Mouse (Mus musculus) hindbrain, embryonic 14.5 days (tissue): ENCODE measurements at regions not wholly inside any gene's neighbourhood (a gene's known extent, or its start where the extent isn't known, plus 50 kb on each side); places are given as distances from the start of the nearest gene placed in this dataset.

Experiments
- ATAC-seq: fragments of 200-750 bp; cut with Nextera tagmentation; 2 replicates; pipeline ENCODE4 v1.8.0; 2017; ENCODE audit warnings: moderate number of reproducible peaks, mild to moderate bottlenecking, moderate TSS enrichment, moderate library complexity; ENCODE audit not compliant: low FRiP score
- DNase-seq: peaks from one replicate; pipeline ENCODE4 v3.0.0-alpha.2; 2015; ENCODE audit warnings: low spot score
- H3K27ac ChIP-seq: fragments of 300-500 bp; sonication (generic); 2 replicates; pipeline ENCODE4 v1.5.1; 2014; ENCODE audit warnings: mild to moderate bottlenecking, moderate library complexity
- H3K27me3 ChIP-seq: fragments of 300-500 bp; sonication (generic); 2 replicates; pipeline ENCODE4 v1.6.1; 2014; ENCODE audit warnings: mild to moderate bottlenecking, low read length, mixed read lengths; ENCODE audit not compliant: control insufficient read depth, insufficient read depth
- H3K36me3 ChIP-seq: fragments of 300-500 bp; sonication (generic); replicated peaks from 2 replicates; pipeline ENCODE4 v1.6.1; 2014; ENCODE audit not compliant: control insufficient read depth, insufficient read depth
- H3K4me1 ChIP-seq: fragments of 300-500 bp; sonication (generic); replicated peaks from 2 replicates; pipeline ENCODE4 v1.6.1; 2014; ENCODE audit warnings: antibody characterized with exemption, low read length, mixed read lengths; ENCODE audit not compliant: control insufficient read depth, insufficient read depth
- H3K4me2 ChIP-seq: fragments of 300-500 bp; sonication (generic); replicated peaks from 2 replicates; pipeline ENCODE4 v1.6.1; 2014; ENCODE audit warnings: mild to moderate bottlenecking, moderate library complexity
- H3K4me3 ChIP-seq: fragments of 300-500 bp; sonication (generic); replicated peaks from 2 replicates; pipeline ENCODE4 v1.5.1; 2014; ENCODE audit warnings: mild to moderate bottlenecking, low read length
- H3K9ac ChIP-seq: fragments of 300-500 bp; sonication (generic); 2 replicates; pipeline ENCODE4 v1.6.1; 2014
- H3K9me3 ChIP-seq: fragments of 300-500 bp; sonication (generic); 2 replicates; pipeline ENCODE4 v1.6.1; 2016; ENCODE audit warnings: low read length; ENCODE audit not compliant: control insufficient read depth
- WGBS: fragments of 180-500 bp; shearing (Covaris S2); extraction: QIAGEN DNeasy Blood & Tissue Kit; methylation state at CpG from one replicate; pipeline ENCODE4 v1.1.7; 2014; 5-methylcytosine and 5-hydroxymethylcytosine counted together

DNA sequence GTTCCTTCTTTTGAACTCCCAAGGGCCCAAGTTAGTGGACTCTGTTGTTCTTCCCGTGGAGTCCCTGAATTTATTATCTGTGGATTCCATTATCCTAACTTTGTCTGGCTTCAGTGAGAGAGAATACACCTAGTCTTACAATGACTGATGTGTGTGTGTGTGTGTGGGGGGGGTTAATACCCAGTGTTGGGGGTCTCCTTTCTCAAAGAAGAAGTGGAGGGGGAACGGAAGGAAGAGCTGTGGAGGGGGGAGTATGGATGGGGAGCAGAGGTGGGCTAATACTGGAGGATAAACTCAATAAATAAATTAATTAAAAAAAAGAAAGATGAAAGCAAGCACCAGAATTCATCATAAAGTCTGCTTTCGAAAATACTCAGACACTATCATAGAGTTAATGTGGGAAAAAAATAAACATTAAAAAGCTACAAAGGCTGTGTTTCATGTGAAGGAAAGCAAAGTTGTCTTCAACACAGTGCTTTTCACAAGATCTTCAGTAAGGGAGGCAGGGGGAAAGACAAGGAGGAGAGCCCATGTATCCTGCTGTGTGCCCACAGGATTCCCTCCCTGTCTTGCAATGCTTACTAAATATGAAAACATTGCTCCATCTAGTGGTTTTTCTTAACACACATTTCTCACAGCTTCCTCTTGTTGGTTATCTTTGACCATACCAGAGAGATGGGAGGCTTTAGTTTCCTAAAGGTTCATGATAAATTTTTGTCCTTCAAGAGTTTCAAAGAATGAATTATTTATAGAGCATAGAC lies 173.4 kb upstream of the A1bg start:
- Histone ChIP-seq H3K4me2 (no peak overlapping the region), H3K9me3 (no peaks in the 10 kb centered on the region), H3K36me3 (no peaks in the 10 kb centered on the region), H3K4me1 (no peaks in the 10 kb centered on the region), H3K4me3 (no peak overlapping the region), H3K27me3 (no peaks in the 10 kb centered on the region), H3K9ac (no peak overlapping the region), H3K27ac (no peak overlapping the region)
- ATAC-seq, result peak; percentile 79
- DNase-seq, result peak; percentile 82
- 51% methylated on average over 3 of the region's 3 CpGs for whole genome bisulfite sequencing

GRCm38 (mm10) chr15:61055017-61055609 lies 132.3 kb upstream of the A1bg start:
- peaks cover 7% of the 10 kb centered on the region; the same call in 1 of the 2 replicates for H3K4me1 ChIP-seq
- 41% methylated on average over 7 of the region's 7 CpGs for WGBS
- H3K4me3 ChIP-seq, result no peak overlapping the region
- H3K4me2 ChIP-seq, result no peak overlapping the region
- H3K9me3 ChIP-seq, result no peaks in the 10 kb centered on the region
- H3K36me3 ChIP-seq, result no peaks in the 10 kb centered on the region
- H3K9ac ChIP-seq, result no peak overlapping the region
- H3K27ac ChIP-seq, result no peak overlapping the region; the same call in 1 of the 2 replicates
- DNase-seq (no peak), ATAC-seq (peak; percentile 83)
- no peaks in the 10 kb centered on the region for H3K27me3 ChIP-seq

GRCm38 (mm10) chr15:61051363-61051762 lies 128.6 kb upstream of the A1bg start:
- H3K9ac ChIP-seq, result no peak overlapping the region
- H3K36me3 ChIP-seq, result no peaks in the 10 kb centered on the region
- H3K4me1 ChIP-seq, result peaks cover 7% of the 10 kb centered on the region; the same call in 1 of the 2 replicates
- H3K4me3 ChIP-seq, result no peak overlapping the region
- no peak overlapping the region for H3K4me2 ChIP-seq
- WGBS, result 46% methylated on average over 4 of the region's 4 CpGs
- no peak for DNase-seq
- ATAC-seq, result no peak
- H3K27me3 ChIP-seq, result no peaks in the 10 kb centered on the region
- no peaks in the 10 kb centered on the region for H3K9me3 ChIP-seq
- no peak overlapping the region for H3K27ac ChIP-seq

GRCm38 (mm10) chr15:61009509-61009908 lies 86.7 kb upstream of the A1bg start:
- H3K27ac ChIP-seq, result no peak overlapping the region
- no peaks in the 10 kb centered on the region for H3K27me3 ChIP-seq
- no peak overlapping the region for H3K4me2 ChIP-seq
- ATAC-seq (no peak), DNase-seq (no peak)
- H3K9me3 ChIP-seq, result no peaks in the 10 kb centered on the region; the same call in 1 of the 2 replicates
- H3K9ac ChIP-seq, result no peak overlapping the region
- no peak overlapping the region for H3K4me3 ChIP-seq
- 51% methylated on average over 3 of the region's 3 CpGs for WGBS
- H3K36me3 ChIP-seq, result no peaks in the 10 kb centered on the region
- no peaks in the 10 kb centered on the region for H3K4me1 ChIP-seq

DNA sequence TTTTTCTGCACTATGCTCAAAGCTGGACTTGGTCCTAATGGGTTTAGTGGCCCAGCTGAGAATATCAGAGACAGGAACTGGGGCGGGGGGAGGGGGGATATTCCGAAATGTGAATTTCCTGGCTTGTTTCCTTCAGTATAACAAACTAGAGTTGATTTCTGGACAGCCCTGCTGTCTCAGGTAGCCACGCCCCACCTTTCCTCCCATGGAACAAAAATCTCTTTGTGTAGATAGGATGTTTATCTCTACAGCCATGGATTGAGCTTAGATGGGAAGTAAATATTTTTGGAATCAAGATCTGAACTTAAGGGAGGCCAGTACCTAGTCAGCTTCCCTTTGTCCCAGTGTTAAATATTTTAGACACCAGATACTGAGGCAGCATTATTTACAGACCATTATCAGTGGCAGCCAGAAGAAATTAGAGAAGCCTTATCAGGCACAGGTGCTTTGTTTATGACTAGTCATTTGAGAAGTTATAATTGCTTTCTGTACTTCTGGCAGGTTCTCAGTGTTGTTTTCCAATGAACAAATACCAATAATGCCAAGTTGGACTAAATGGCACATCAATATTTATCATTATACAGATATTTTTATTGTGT lies 84.7 kb upstream of the A1bg start:
- 87% methylated on average over 3 of the region's 3 CpGs for WGBS
- DNase-seq, result no peak
- no peak overlapping the region for H3K27ac ChIP-seq

GRCm38 (mm10) chr15:61006608-61007007 lies 83.8 kb upstream of the A1bg start:
- Histone ChIP-seq H3K4me2 (no peak overlapping the region), H3K9ac (no peak overlapping the region), H3K4me3 (no peak overlapping the region), H3K4me1 (no peaks in the 10 kb centered on the region), H3K27me3 (no peaks in the 10 kb centered on the region), H3K36me3 (no peaks in the 10 kb centered on the region), H3K27ac (no peak overlapping the region), H3K9me3 (no peaks in the 10 kb centered on the region)
- 79% methylated on average over 4 of the region's 4 CpGs for WGBS
- DNase-seq (no peak), ATAC-seq (no peak)

More for the DNA sequence above, 84.7 kb upstream of the A1bg start:
- no peak overlapping the region for H3K4me3 ChIP-seq
- ATAC-seq, result no peak
- H3K9me3 ChIP-seq, result no peaks in the 10 kb centered on the region; the same call in 1 of the 2 replicates
- no peak overlapping the region for H3K9ac ChIP-seq
- H3K27me3 ChIP-seq, result no peaks in the 10 kb centered on the region
- no peaks in the 10 kb centered on the region for H3K36me3 ChIP-seq
- no peaks in the 10 kb centered on the region for H3K4me1 ChIP-seq
- H3K4me2 ChIP-seq, result no peak overlapping the region

GRCm38 (mm10) chr15:60993971-60994690 lies 71.3 kb upstream of the A1bg start:
- H3K9me3 ChIP-seq, result no peaks in the 10 kb centered on the region
- no peak for DNase-seq
- no peaks in the 10 kb centered on the region for H3K36me3 ChIP-seq
- WGBS, result 85% methylated on average over 4 of the region's 4 CpGs
- H3K9ac ChIP-seq, result no peak overlapping the region
- no peaks in the 10 kb centered on the region for H3K27me3 ChIP-seq
- H3K4me2 ChIP-seq, result no peak overlapping the region
- H3K4me1 ChIP-seq, result no peaks in the 10 kb centered on the region
- H3K27ac ChIP-seq, result no peak overlapping the region
- no peak for ATAC-seq
- H3K4me3 ChIP-seq, result no peak overlapping the region

DNA sequence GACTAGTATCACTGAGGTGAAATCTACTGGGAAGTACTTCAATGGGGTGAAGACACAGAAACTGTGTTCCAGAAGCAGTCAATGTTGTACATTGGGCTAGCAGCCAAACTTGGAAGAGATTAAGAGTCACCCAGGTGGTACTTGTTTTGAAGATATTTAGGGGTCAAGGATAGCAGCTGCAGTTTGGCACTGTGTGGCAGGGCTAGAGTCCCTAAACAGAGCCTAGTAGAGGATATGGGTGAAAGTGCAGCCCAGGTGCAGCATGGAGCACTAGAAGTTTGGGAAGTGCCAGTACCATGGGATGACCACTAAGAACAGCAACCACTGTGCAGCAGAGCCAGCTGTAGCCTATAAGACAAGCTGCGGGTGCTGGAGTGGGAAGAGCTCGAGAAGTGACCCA lies 70.6 kb upstream of the A1bg start:
- no peaks in the 10 kb centered on the region for H3K9me3 ChIP-seq
- no peak overlapping the region for H3K4me3 ChIP-seq
- DNase-seq (no peak), ATAC-seq (no peak)
- WGBS, result 95% methylated on average over 2 of the region's 2 CpGs
- no peaks in the 10 kb centered on the region for H3K4me1 ChIP-seq
- no peak overlapping the region for H3K9ac ChIP-seq
- H3K27me3 ChIP-seq, result no peaks in the 10 kb centered on the region
- H3K27ac ChIP-seq, result no peak overlapping the region
- no peaks in the 10 kb centered on the region for H3K36me3 ChIP-seq
- H3K4me2 ChIP-seq, result no peak overlapping the region

GRCm38 (mm10) chr15:60982576-60982975 lies 59.8 kb upstream of the A1bg start:
- Histone ChIP-seq H3K27ac (no peak overlapping the region), H3K9me3 (no peaks in the 10 kb centered on the region), H3K4me2 (no peak overlapping the region), H3K4me3 (no peak overlapping the region), H3K27me3 (no peaks in the 10 kb centered on the region), H3K9ac (no peak overlapping the region), H3K4me1 (no peaks in the 10 kb centered on the region), H3K36me3 (no peaks in the 10 kb centered on the region)
- no peak for DNase-seq
- no peak for ATAC-seq
- 80% methylated on average over 2 of the region's 2 CpGs for WGBS
